Mouse (Mus musculus): ENCODE results near the gene Gm6583. TPM values are rescaled to one million over a fixed set of nuclear protein-coding genes. Genes with fewer than 3 reads are reported as not detected.

Gene Gm6583
- polyA plus RNA-seq (2014; fragmentation: Nextera tagmentation; extraction: Ambion mirVana) = 0.09 and 0.13 TPM in 2 replicates

GRCm38 (mm10) chr5:112355910-112356309, at the start of gene Gm6583:
TSS of gene Gm6583 (minus strand) at chr5:112356033.
- Histone ChIP-seq H3K9me3 (ENCODE audit: control insufficient read depth, low read length) (no peaks in the 10 kb centered on the region), H3K36me3 (ENCODE audit: control insufficient read depth, insufficient read depth, low read length) (peaks cover 66% of the 10 kb centered on the region), H3K9ac (ENCODE audit: low read depth, low read length) (no peak within 1 kb of the TSS), H3K4me3 (ENCODE audit: low read depth, low read length) (no peak within 1 kb of the TSS), H3K27me3 (replicated peaks; ENCODE audit: control insufficient read depth, insufficient read depth, low read length) (no peaks in the 10 kb centered on the region), H3K4me2 (ENCODE audit: low read depth, low read length) (no peak within 1 kb of the TSS), H3K4me1 (ENCODE audit: control insufficient read depth, insufficient read depth, low read length) (no peaks in the 10 kb centered on the region), H3K27ac (replicated peaks; ENCODE audit: low read depth, low read length) (no peak within 1 kb of the TSS)
- no peak for DNase-seq (ENCODE audit: low spot score)
- 70% methylated on average over 13 of the region's 13 CpGs for WGBS
- no peak for ATAC-seq (ENCODE audit: low read depth)

DNA sequence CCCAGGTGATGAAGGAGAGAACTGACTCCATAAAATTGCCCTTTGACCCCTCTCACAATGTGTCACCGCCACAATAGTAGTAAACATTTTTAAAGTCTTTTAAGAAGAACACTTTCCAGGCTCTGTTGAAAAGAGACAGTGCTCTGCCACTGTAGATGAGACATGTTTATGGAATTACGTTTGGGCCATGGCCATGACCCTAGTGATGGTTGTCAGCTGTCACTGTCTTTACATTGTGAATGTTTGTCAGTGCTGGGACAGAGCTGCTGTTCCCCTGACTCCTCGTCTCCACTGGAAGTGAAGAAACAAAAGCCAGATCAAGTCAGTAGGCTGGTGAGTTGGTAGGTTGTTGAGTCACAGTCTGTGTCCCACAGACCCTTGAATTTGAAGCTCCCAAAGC, 46.6 kb upstream of the Gm6583 start:
- Histone ChIP-seq H3K9me3 (ENCODE audit: control insufficient read depth, low read length) (no peaks in the 10 kb centered on the region), H3K27ac (replicated peaks; ENCODE audit: low read depth, low read length) (no peak overlapping the region), H3K4me3 (ENCODE audit: low read depth, low read length) (no peak overlapping the region), H3K27me3 (replicated peaks; ENCODE audit: control insufficient read depth, insufficient read depth, low read length) (no peaks in the 10 kb centered on the region), H3K4me1 (ENCODE audit: control insufficient read depth, insufficient read depth, low read length) (no peaks in the 10 kb centered on the region), H3K4me2 (ENCODE audit: low read depth, low read length) (no peak overlapping the region), H3K9ac (ENCODE audit: low read depth, low read length) (no peak overlapping the region), H3K36me3 (ENCODE audit: control insufficient read depth, insufficient read depth, low read length) (no peaks in the 10 kb centered on the region)
- WGBS = 58% methylated on average over 3 of the region's 3 CpGs
- DNase-seq (ENCODE audit: low spot score) = no peak
- no peak for ATAC-seq (ENCODE audit: low read depth)

DNA sequence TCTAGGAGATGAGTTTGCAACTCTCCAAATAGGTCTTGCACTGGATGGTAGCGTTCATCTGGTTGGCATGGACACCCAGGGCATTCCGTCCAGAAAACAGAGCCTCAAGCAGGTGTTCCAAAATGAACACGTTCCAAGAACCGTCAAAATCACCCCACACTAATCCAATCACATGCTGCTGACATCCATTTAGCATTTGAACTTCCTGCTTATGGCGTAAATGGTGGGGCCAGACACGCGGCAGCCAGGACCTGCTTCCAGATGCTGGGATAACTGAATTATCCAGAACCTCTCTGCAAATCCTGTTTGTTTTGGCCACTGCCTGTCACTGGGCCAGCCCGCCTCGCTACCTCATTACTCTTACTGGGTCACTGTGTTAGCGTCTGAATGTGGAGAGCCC, 43.5 kb upstream of the Gm6583 start:
- WGBS = 44% methylated on average over 10 of the region's 10 CpGs
- DNase-seq (ENCODE audit: low spot score) = peak; percentile 31
- ATAC-seq (ENCODE audit: low read depth) = no peak

GRCm38 (mm10) chr5:112396066-112396465, 40.2 kb upstream of the Gm6583 start:
- Histone ChIP-seq H3K4me3 (ENCODE audit: low read depth, low read length) (no peak overlapping the region), H3K9ac (ENCODE audit: low read depth, low read length) (no peak overlapping the region), H3K27ac (replicated peaks; ENCODE audit: low read depth, low read length) (peak overlapping the region; percentile 75; the same call in 1 of the 2 replicates), H3K4me1 (ENCODE audit: control insufficient read depth, insufficient read depth, low read length) (peaks cover 7% of the 10 kb centered on the region; the same call in 1 of the 2 replicates), H3K36me3 (ENCODE audit: control insufficient read depth, insufficient read depth, low read length) (no peaks in the 10 kb centered on the region), H3K4me2 (ENCODE audit: low read depth, low read length) (peak overlapping the region; percentile 80; the same call in 1 of the 2 replicates), H3K27me3 (replicated peaks; ENCODE audit: control insufficient read depth, insufficient read depth, low read length) (peaks cover 22% of the 10 kb centered on the region), H3K9me3 (ENCODE audit: control insufficient read depth, low read length) (no peaks in the 10 kb centered on the region)
- ATAC-seq (ENCODE audit: low read depth) = peak; percentile 23; the same call in 1 of the 2 replicates
- 50% methylated on average over 18 of the region's 18 CpGs for WGBS
- DNase-seq (ENCODE audit: low spot score) = peak; percentile 72

More for the DNA sequence above, 43.5 kb upstream of the Gm6583 start:
- H3K4me2 ChIP-seq (ENCODE audit: low read depth, low read length) = no peak overlapping the region
- H3K9ac ChIP-seq (ENCODE audit: low read depth, low read length) = no peak overlapping the region
- peaks cover 2% of the 10 kb centered on the region for H3K27me3 ChIP-seq (replicated peaks; ENCODE audit: control insufficient read depth, insufficient read depth, low read length)
- H3K4me3 ChIP-seq (ENCODE audit: low read depth, low read length) = no peak overlapping the region
- peaks cover 7% of the 10 kb centered on the region; the same call in 1 of the 2 replicates for H3K4me1 ChIP-seq (ENCODE audit: control insufficient read depth, insufficient read depth, low read length)
- H3K36me3 ChIP-seq (ENCODE audit: control insufficient read depth, insufficient read depth, low read length) = no peaks in the 10 kb centered on the region
- no peak overlapping the region for H3K27ac ChIP-seq (replicated peaks; ENCODE audit: low read depth, low read length)
- no peaks in the 10 kb centered on the region for H3K9me3 ChIP-seq (ENCODE audit: control insufficient read depth, low read length)

DNA sequence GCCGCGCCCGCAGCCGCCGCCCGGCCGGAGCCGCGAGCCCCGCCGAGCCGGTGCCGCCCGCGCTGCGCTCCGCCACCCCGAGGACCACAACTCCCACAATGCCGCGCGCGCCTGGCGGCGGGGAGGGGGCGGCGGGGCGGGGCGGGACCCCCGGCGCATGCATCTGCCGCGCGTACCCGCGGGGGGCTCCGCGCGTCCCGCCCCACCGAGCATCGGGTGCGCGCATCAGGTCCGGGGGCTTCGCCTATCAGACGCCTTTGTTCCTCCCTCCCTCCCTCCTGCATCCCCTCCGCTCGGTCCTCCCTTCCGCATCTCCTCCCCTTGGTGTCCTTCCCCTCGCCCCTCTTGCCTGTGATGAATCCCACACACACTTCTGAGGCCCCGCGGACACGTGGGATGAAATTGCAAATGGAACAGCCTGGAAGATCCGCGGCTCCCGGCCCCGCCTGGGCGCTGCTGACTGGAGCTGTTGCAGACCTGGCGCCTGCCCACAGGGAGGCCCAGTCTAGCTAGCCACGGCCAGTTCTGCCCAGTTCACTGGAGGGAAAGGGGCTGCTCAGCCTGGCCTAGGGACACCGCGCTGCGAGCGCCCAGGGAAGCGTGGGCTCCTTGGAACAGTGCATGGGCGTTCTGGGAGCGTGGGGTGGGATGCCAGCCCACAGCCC, 39.1 kb upstream of the Gm6583 start, which contains the start of gene Asphd2:
Asphd2 (minus strand) TSS at position 88 of the 665 bp plus-strand sequence.
- DNase-seq (ENCODE audit: low spot score) (peak; percentile 93), ATAC-seq (ENCODE audit: low read depth) (peak; percentile 89)
- Histone ChIP-seq H3K27me3 (replicated peaks; ENCODE audit: control insufficient read depth, insufficient read depth, low read length) (peaks cover 22% of the 10 kb centered on the region), H3K4me2 (ENCODE audit: low read depth, low read length) (peak within 1 kb of the TSS; percentile 80), H3K9me3 (ENCODE audit: control insufficient read depth, low read length) (no peaks in the 10 kb centered on the region), H3K4me1 (ENCODE audit: control insufficient read depth, insufficient read depth, low read length) (peaks cover 7% of the 10 kb centered on the region; the same call in 1 of the 2 replicates), H3K4me3 (ENCODE audit: low read depth, low read length) (peak within 1 kb of the TSS; percentile 56), H3K36me3 (ENCODE audit: control insufficient read depth, insufficient read depth, low read length) (0 out of 2 replicates have a peak, but pooled peaks cover 3% of the 10 kb centered on the region), H3K9ac (ENCODE audit: low read depth, low read length) (peak within 1 kb of the TSS; percentile 69), H3K27ac (replicated peaks; ENCODE audit: low read depth, low read length) (peak within 1 kb of the TSS; percentile 75)
- 2% methylated on average over 12 of the region's 67 CpGs for WGBS

DNA sequence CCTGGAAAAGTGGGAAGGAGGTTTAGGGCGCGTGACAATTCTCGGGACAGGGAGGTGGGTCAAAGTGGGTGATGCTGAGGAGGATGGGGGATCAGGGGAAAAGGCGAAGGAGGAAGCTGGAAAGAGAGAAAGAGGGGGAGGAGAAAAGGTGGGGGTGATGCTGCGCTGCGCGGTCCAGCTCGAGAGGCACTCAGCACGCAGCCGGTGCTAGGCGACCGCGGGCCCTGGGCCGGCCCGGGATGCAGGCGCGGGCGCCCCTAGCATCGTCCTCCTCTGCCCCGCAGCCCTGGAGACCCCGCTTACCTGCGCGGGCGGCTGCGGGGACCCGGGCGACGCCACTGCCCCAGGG, 38.6 kb upstream of the Gm6583 start:
- Histone ChIP-seq H3K9me3 (ENCODE audit: control insufficient read depth, low read length) (no peaks in the 10 kb centered on the region), H3K27me3 (replicated peaks; ENCODE audit: control insufficient read depth, insufficient read depth, low read length) (peaks cover 22% of the 10 kb centered on the region), H3K4me2 (ENCODE audit: low read depth, low read length) (peak overlapping the region; percentile 80), H3K9ac (ENCODE audit: low read depth, low read length) (peak overlapping the region; percentile 69), H3K27ac (replicated peaks; ENCODE audit: low read depth, low read length) (peak overlapping the region; percentile 75; the same call in 1 of the 2 replicates), H3K4me3 (ENCODE audit: low read depth, low read length) (peak overlapping the region; percentile 56), H3K4me1 (ENCODE audit: control insufficient read depth, insufficient read depth, low read length) (peaks cover 7% of the 10 kb centered on the region; the same call in 1 of the 2 replicates), H3K36me3 (ENCODE audit: control insufficient read depth, insufficient read depth, low read length) (0 out of 2 replicates have a peak, but pooled peaks cover 4% of the 10 kb centered on the region)
- ATAC-seq (ENCODE audit: low read depth) = peak; percentile 79
- DNase-seq (ENCODE audit: low spot score) = no peak
- 0% methylated on average over 5 of the region's 28 CpGs for WGBS

GRCm38 (mm10) chr5:112393741-112394414, 38.0 kb upstream of the Gm6583 start:
- Histone ChIP-seq H3K4me1 (ENCODE audit: control insufficient read depth, insufficient read depth, low read length) (peaks cover 7% of the 10 kb centered on the region; the same call in 1 of the 2 replicates), H3K9ac (ENCODE audit: low read depth, low read length) (peak overlapping the region; percentile 69), H3K36me3 (ENCODE audit: control insufficient read depth, insufficient read depth, low read length) (0 out of 2 replicates have a peak, but pooled peaks cover 4% of the 10 kb centered on the region), H3K27ac (replicated peaks; ENCODE audit: low read depth, low read length) (no peak overlapping the region), H3K9me3 (ENCODE audit: control insufficient read depth, low read length) (no peaks in the 10 kb centered on the region), H3K4me3 (ENCODE audit: low read depth, low read length) (peak overlapping the region; percentile 56), H3K4me2 (ENCODE audit: low read depth, low read length) (peak overlapping the region; percentile 80), H3K27me3 (replicated peaks; ENCODE audit: control insufficient read depth, insufficient read depth, low read length) (peaks cover 22% of the 10 kb centered on the region)
- ATAC-seq (ENCODE audit: low read depth) (no peak), DNase-seq (ENCODE audit: low spot score) (no peak)
- WGBS = 7% methylated on average over 17 of the region's 18 CpGs

- no peak overlapping the region for H3K27ac ChIP-seq (replicated peaks; ENCODE audit: low read depth, low read length)
- H3K9ac ChIP-seq (ENCODE audit: low read depth, low read length) = no peak overlapping the region
- peaks cover 22% of the 10 kb centered on the region for H3K27me3 ChIP-seq (replicated peaks; ENCODE audit: control insufficient read depth, insufficient read depth, low read length)
- 66% methylated on average over 27 of the region's 27 CpGs for WGBS
- no peak overlapping the region for H3K4me3 ChIP-seq (ENCODE audit: low read depth, low read length)
- ATAC-seq (ENCODE audit: low read depth) = no peak
- H3K4me1 ChIP-seq (ENCODE audit: control insufficient read depth, insufficient read depth, low read length) = peaks cover 7% of the 10 kb centered on the region; the same call in 1 of the 2 replicates
- no peak for DNase-seq (ENCODE audit: low spot score)
- no peak overlapping the region for H3K4me2 ChIP-seq (ENCODE audit: low read depth, low read length)
- H3K9me3 ChIP-seq (ENCODE audit: control insufficient read depth, low read length) = no peaks in the 10 kb centered on the region
- 0 out of 2 replicates have a peak, but pooled peaks cover 4% of the 10 kb centered on the region for H3K36me3 ChIP-seq (ENCODE audit: control insufficient read depth, insufficient read depth, low read length)
Measured at GRCm38 (mm10) chr5:112391676-112392323, 36.0 kb upstream of the Gm6583 start.

Measured in embryonic facial prominence, embryonic 14.5 days (tissue).